Mouse (Mus musculus) midbrain, postnatal 0 days (tissue): ENCODE results near the gene Tenm4. TPM values are rescaled to one million over a fixed set of nuclear protein-coding genes. Genes with fewer than 3 reads are reported as not detected.

Experiments used
- ATAC-seq: fragments of 200-750 bp; cut with Nextera tagmentation; 2 replicates; pipeline ENCODE4 v1.8.0; 2017; ENCODE audit warnings: moderate number of reproducible peaks, mild to moderate bottlenecking, moderate TSS enrichment, moderate library complexity; ENCODE audit not compliant: low FRiP score
- DNase-seq: peaks from one replicate; pipeline ENCODE4 v3.0.0-alpha.2; 2015; ENCODE audit warnings: low spot score
- H3K27ac ChIP-seq: fragments of 300-500 bp; sonication (generic); 2 replicates; pipeline ENCODE4 v1.5.1; 2014; ENCODE audit warnings: low read depth, mild to moderate bottlenecking, low read length, mixed read lengths
- H3K27me3 ChIP-seq: fragments of 300-500 bp; sonication (generic); 2 replicates; pipeline ENCODE4 v1.6.1; 2014; ENCODE audit warnings: low read length, control low read depth, mixed read lengths; ENCODE audit not compliant: insufficient read depth
- H3K36me3 ChIP-seq: fragments of 300-500 bp; sonication (generic); 2 replicates; pipeline ENCODE4 v1.6.1; 2014; ENCODE audit warnings: low read length, control low read depth, mixed read lengths; ENCODE audit not compliant: insufficient read depth
- H3K4me1 ChIP-seq: fragments of 300-500 bp; sonication (generic); 2 replicates; pipeline ENCODE4 v1.6.1; 2014; ENCODE audit warnings: mild to moderate bottlenecking, control low read depth, antibody characterized with exemption, low read length, mixed read lengths; ENCODE audit not compliant: insufficient read depth
- H3K4me2 ChIP-seq: fragments of 300-500 bp; sonication (generic); 2 replicates; pipeline ENCODE4 v1.6.1; 2014; ENCODE audit warnings: low read depth, mild to moderate bottlenecking, low read length, mixed read lengths; ENCODE audit not compliant: poor library complexity, severe bottlenecking
- H3K4me3 ChIP-seq: fragments of 300-500 bp; sonication (generic); 2 replicates; pipeline ENCODE4 v1.5.1; 2014; ENCODE audit warnings: low read depth, mild to moderate bottlenecking, low read length, moderate library complexity
- H3K9ac ChIP-seq: fragments of 300-500 bp; sonication (generic); replicated peaks from 2 replicates; pipeline ENCODE4 v1.6.1; 2014; ENCODE audit warnings: mild to moderate bottlenecking, low read length, moderate library complexity, mixed read lengths; ENCODE audit not compliant: poor library complexity, severe bottlenecking
- H3K9me3 ChIP-seq: fragments of 300-500 bp; sonication (generic); 2 replicates; pipeline ENCODE4 v1.6.1; 2016; ENCODE audit warnings: low read length, control low read depth
- CTCF ChIP-seq: IDR thresholded peaks from 2 replicates; pipeline ENCODE4 v1.5.1; 2016; ENCODE audit warnings: antibody characterized with exemption, mild to moderate bottlenecking
- WGBS: fragments of 180-500 bp; shearing (Covaris S2); extraction: QIAGEN DNeasy Blood & Tissue Kit; methylation state at CpG from one replicate; pipeline ENCODE4 v1.1.7; 2014; 5-methylcytosine and 5-hydroxymethylcytosine counted together
- polyA plus RNA-seq: library from polyadenylated mRNA; unstranded; fragments of >200 nt; fragmentation: Nextera tagmentation; extraction: Ambion mirVana; gene quantifications from 2 replicates; pipeline ENCODE4 v1.2.1, GENCODE M21; 2015
- total RNA-seq: library from RNA; depleted of rRNA; stranded (reverse); fragments of >200 nt; gene quantifications from 2 replicates; pipeline ENCODE4 v1.2.3, GENCODE M21; 2014

The Tenm4 gene
- total and polyA plus RNA-seq, 2 experiments from 2014 or later: 35.9 to 56.0 TPM

DNA sequence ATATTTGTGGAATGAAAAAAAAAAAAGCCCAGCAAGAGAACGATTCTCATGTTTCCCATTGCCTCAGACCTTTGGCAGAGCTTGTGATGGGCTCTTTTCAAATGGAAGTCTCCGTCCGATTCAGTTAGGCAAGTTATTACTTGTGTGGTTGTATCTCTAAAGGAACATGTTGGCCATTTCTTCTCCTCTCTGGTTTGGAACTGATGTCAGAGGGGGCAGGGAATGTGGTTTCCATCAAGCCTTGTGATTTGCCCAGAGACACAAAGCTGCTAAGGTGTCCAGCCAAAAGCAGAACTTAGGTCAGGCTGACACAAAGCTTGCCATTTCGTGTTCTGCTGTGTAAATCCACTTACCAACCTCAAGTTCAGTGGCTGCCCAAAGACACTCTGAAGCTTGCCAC is 10.7 kb downstream of the Tenm4 start:
- no peak overlapping the region for H3K4me2 ChIP-seq
- no peaks in the 10 kb centered on the region for H3K9me3 ChIP-seq
- ATAC-seq (no peak), DNase-seq (no peak)
- H3K9ac ChIP-seq: no peak overlapping the region
- no peaks in the 10 kb centered on the region for H3K27me3 ChIP-seq
- H3K27ac ChIP-seq: no peak overlapping the region
- no peaks in the 10 kb centered on the region for H3K4me1 ChIP-seq
- WGBS: 94% methylated on average over 4 of the region's 4 CpGs
- TF ChIP-seq CTCF: no peak
- no peaks in the 10 kb centered on the region for H3K36me3 ChIP-seq
- no peak overlapping the region for H3K4me3 ChIP-seq

DNA sequence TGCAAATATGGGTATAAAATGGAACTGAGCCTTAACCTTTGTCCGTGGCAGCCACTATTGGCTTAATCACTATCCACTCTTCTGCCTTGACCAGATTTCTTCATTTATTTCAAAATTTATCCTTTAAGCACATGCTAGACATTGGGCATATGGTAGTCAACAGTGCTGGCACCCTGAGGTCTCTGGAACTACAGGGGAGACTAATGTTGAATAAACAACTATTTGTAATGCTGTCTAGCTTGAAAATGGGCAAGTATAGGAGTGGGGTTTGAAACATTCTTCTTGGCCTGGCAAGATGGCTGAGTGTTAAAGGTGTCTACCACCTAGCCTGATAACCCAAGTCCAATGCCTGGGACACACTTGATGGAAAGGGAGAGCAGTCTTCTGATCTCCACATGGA is 12.1 kb downstream of the Tenm4 start:
- ATAC-seq (no peak), DNase-seq (no peak)
- H3K4me3 ChIP-seq: no peak overlapping the region
- no peaks in the 10 kb centered on the region for H3K4me1 ChIP-seq
- no peak overlapping the region for H3K9ac ChIP-seq
- 83% methylated on average over 1 of the region's 1 CpGs for WGBS
- no peaks in the 10 kb centered on the region for H3K36me3 ChIP-seq
- no peaks in the 10 kb centered on the region for H3K9me3 ChIP-seq
- no peak for TF ChIP-seq CTCF
- no peak overlapping the region for H3K27ac ChIP-seq
- H3K27me3 ChIP-seq: no peaks in the 10 kb centered on the region
- no peak overlapping the region for H3K4me2 ChIP-seq

DNA sequence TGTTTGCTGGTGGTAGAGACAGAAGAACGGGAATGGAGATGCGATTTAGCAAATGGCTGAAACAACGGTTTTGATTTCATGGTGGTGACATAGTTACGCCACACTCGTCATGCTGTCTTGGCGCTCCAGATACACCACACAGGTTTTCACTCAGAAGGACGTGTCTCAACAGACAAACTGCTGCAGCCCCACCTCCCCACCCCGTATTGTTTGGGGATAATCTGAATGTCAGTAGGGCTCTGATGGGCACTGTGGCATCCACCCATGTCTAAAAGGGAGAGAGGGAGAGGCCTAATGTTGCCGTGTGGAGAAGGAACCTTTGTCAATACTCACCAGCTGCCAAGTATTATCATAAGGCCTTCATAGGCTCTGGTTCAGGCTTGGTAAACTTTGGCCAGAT is 14.4 kb downstream of the Tenm4 start:
- H3K36me3 ChIP-seq: no peaks in the 10 kb centered on the region
- no peaks in the 10 kb centered on the region for H3K9me3 ChIP-seq
- DNase-seq (no peak), ATAC-seq (no peak)
- WGBS: 64% methylated on average over 9 of the region's 9 CpGs
- no peak overlapping the region for H3K9ac ChIP-seq
- H3K4me2 ChIP-seq: no peak overlapping the region
- no peak for TF ChIP-seq CTCF
- no peaks in the 10 kb centered on the region for H3K4me1 ChIP-seq
- no peak overlapping the region for H3K27ac ChIP-seq
- no peak overlapping the region for H3K4me3 ChIP-seq
- no peaks in the 10 kb centered on the region for H3K27me3 ChIP-seq

DNA sequence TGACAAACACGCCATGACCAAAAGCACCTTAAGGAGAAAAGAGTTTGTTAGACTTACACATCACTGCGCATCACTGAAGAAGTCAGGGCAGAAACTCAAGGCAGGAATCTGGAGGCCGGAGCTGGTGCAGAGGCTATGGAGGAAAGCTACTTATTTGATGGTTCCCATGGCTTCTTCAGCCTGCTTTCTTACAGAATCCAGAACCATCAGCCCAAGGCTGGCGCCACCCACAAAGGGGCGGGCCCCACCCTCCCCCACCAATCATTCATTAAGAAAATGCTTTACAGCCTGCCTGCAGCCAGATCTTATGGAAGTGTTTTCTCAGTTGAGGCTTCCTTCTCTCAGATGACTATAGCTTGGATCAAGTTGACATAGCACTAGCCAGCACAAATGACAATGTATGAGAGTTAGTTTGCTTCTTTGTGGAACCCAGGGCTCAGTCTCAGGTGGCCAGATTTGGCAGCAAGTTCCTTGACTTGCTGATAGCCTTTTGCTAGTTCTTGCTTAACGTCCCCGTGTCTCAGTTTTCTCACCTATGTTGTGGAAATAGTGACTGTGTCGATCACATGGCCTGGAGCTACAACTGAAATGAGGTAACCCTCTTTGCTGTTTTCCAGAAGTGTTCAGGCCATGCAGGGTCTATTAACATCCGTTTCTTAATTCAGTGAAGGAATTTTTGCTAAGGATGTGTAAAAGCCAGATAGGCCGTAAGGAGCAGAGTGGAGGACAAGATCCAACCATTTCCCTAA is 32.9 kb downstream of the Tenm4 start:
- DNase-seq (no peak), ATAC-seq (no peak)
- TF ChIP-seq CTCF: no peak
- no peak overlapping the region for H3K4me3 ChIP-seq
- H3K27ac ChIP-seq: no peak overlapping the region
- H3K4me1 ChIP-seq: no peaks in the 10 kb centered on the region
- H3K9ac ChIP-seq: no peak overlapping the region
- H3K36me3 ChIP-seq: no peaks in the 10 kb centered on the region
- H3K4me2 ChIP-seq: no peak overlapping the region
- no peaks in the 10 kb centered on the region for H3K27me3 ChIP-seq
- no peaks in the 10 kb centered on the region for H3K9me3 ChIP-seq
- WGBS: 82% methylated on average over 10 of the region's 10 CpGs

DNA sequence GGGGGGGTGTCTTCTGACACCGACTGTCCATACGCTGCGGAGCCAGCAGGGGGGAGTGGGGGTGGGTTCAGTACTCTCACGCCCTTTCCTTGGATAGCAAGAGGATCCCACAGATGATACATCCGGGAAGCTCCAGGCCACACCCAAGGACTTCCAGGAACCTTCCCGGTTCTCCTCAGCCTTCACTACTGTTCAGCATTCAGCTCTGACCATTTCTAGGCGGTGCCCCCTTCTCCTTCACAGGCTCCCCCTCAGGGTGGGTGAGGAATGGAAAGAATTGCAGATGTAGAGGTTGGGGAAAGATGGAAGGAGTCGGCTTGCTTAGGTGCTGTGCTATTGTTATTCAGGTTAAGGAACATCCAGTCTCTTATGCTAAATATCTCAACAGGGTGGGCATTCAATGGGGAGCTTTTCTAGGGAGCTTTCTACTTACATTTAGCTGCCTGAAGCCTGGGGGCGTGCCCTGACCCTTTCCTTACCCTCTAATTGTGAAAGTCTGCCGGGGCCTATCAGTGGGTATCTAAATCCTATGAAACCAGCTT is 33.8 kb downstream of the Tenm4 start:
- 28% methylated on average over 10 of the region's 10 CpGs for WGBS
- H3K9ac ChIP-seq: no peak overlapping the region
- no peak overlapping the region for H3K4me2 ChIP-seq
- no peak for TF ChIP-seq CTCF
- no peak overlapping the region for H3K4me3 ChIP-seq
- DNase-seq: no peak
- no peaks in the 10 kb centered on the region for H3K36me3 ChIP-seq
- H3K27ac ChIP-seq: no peak overlapping the region
- ATAC-seq: no peak
- H3K27me3 ChIP-seq: no peaks in the 10 kb centered on the region
- H3K4me1 ChIP-seq: no peaks in the 10 kb centered on the region
- H3K9me3 ChIP-seq: no peaks in the 10 kb centered on the region

DNA sequence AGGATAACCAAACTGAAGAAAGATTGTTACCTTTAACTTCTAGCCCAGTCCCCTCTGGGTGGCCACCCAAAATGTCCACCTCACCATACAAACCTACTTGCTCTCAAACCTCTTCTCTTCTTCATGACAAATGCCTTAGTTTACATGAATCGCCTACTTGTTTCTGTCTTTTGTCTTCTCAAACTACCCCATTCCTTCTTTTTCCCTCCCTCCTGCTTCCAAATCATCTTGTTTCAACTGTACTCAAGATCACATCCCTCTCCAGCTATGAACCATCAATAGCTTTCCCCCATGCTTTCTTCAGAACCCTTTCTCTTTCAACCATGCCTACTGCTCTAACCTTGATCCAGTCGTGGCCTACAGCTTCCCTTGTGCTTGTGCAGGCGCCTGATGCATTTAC is 36.0 kb downstream of the Tenm4 start:
- no peaks in the 10 kb centered on the region for H3K9me3 ChIP-seq
- no peak overlapping the region for H3K27ac ChIP-seq
- H3K9ac ChIP-seq: no peak overlapping the region
- WGBS: 83% methylated on average over 3 of the region's 3 CpGs
- H3K4me1 ChIP-seq: no peaks in the 10 kb centered on the region
- H3K27me3 ChIP-seq: no peaks in the 10 kb centered on the region
- H3K4me2 ChIP-seq: no peak overlapping the region
- no peak for ATAC-seq
- no peak overlapping the region for H3K4me3 ChIP-seq
- TF ChIP-seq CTCF: no peak
- no peaks in the 10 kb centered on the region for H3K36me3 ChIP-seq
- no peak for DNase-seq
